Mouse (Mus musculus) brain, adult 2 months (tissue): ENCODE results near the gene Gm10961.

Experiments used
- DNase-seq: peaks from one replicate; pipeline ENCODE4 v3.0.0; 2011; ENCODE audit warnings: low read depth, low spot score

Gm10961 gene

GRCm38 (mm10) chr3:107630682-107631522 is at the start of gene Gm10961:
Gene Gm10961, plus strand, starts transcription at chr3:107631322.
- peak; percentile 84 for DNase-seq

GRCm38 (mm10) chr3:107582130-107582874 is 48.8 kb upstream of the Gm10961 start:
- DNase-seq = no peak

GRCm38 (mm10) chr3:107582875-107583767 is 48.0 kb upstream of the Gm10961 start:
- DNase-seq = no peak

GRCm38 (mm10) chr3:107583893-107584292 is 47.2 kb upstream of the Gm10961 start:
- no peak for DNase-seq

- no peak for DNase-seq
Observed at GRCm38 (mm10) chr3:107586504-107586903, 44.6 kb upstream of the Gm10961 start.

- no peak for DNase-seq
Observed at GRCm38 (mm10) chr3:107591612-107592011, 39.5 kb upstream of the Gm10961 start.

- no peak for DNase-seq
Observed at GRCm38 (mm10) chr3:107593632-107594031, 37.5 kb upstream of the Gm10961 start.

- no peak for DNase-seq
Observed at GRCm38 (mm10) chr3:107594662-107595263, 36.4 kb upstream of the Gm10961 start, which contains the start of gene Alx3. Gene Alx3, plus strand, starts transcription at chr3:107595031.

GRCm38 (mm10) chr3:107595264-107595937 is 35.7 kb upstream of the Gm10961 start:
- DNase-seq = no peak

GRCm38 (mm10) chr3:107595938-107596461 is 35.1 kb upstream of the Gm10961 start:
- no peak for DNase-seq

GRCm38 (mm10) chr3:107596559-107596958 is 34.6 kb upstream of the Gm10961 start:
- no peak for DNase-seq

- no peak for DNase-seq
Observed at GRCm38 (mm10) chr3:107597134-107597533, 34.0 kb upstream of the Gm10961 start.

GRCm38 (mm10) chr3:107597586-107598389 is 33.3 kb upstream of the Gm10961 start:
- no peak for DNase-seq

- no peak for DNase-seq
Observed at GRCm38 (mm10) chr3:107600127-107600526, 31.0 kb upstream of the Gm10961 start.

- peak; percentile 67 for DNase-seq
Observed at GRCm38 (mm10) chr3:107605304-107605703, 25.8 kb upstream of the Gm10961 start.

- DNase-seq = no peak
Observed at GRCm38 (mm10) chr3:107607221-107607620, 23.9 kb upstream of the Gm10961 start.

- no peak for DNase-seq
Observed at GRCm38 (mm10) chr3:107608808-107609207, 22.3 kb upstream of the Gm10961 start.

- no peak for DNase-seq
Observed at GRCm38 (mm10) chr3:107609376-107609775, 21.7 kb upstream of the Gm10961 start.

- no peak for DNase-seq
Observed at GRCm38 (mm10) chr3:107611394-107611793, 19.7 kb upstream of the Gm10961 start.
